ENCODE assay signal across 12 mouse cellular contexts in the genomic region with DNA sequence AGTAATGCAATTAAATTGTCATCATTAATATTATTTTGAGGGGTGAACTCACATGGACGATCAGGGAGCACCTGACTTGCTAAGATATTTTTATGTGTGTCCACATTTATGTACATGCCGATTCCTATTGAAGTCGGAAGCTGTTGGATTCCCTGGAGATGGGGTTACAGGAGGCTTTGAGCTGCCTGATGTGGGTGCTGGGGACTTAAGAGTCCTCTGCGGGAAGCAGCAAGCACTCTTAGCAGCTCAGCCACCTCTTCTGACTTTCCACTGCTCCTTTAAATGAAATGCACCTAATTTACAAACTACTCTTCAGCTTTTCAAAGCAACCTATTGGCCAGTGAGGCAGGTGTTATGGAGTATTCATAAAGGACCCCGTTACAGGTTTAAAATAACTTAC. TPM values are rescaled to one million over a fixed set of nuclear protein-coding genes. Genes with fewer than 3 reads are reported as not detected.
DNase-seq lines count a peak whose midpoint lies in the region; ATAC-seq lines count a peak whose summit lies in the region.
"Had no signal": no experiment of that assay in that cellular context is flagged by ENCODE, and none has a peak within 500 bp of the region (broad histone marks: within the 10 kb centered on the region; RNA-seq: fewer than 3 reads in every experiment).

No protein-coding gene starts in this region.

- no peak for ATAC-seq in erythroblast, adult 5-6 weeks (replicated peaks; ENCODE audit: low FRiP score, poor library complexity, severe bottlenecking)
- ATAC-seq in kidney, embryonic 15.5 days (replicated peaks; ENCODE audit: low FRiP score) = no peak
- ATAC-seq in midbrain, embryonic 11.5 days (ENCODE audit: low FRiP score) = no peak
- no peak for ATAC-seq in midbrain, embryonic 13.5 days
- no peak for ATAC-seq in stomach, embryonic 16.5 days (ENCODE audit: insufficient read depth, low FRiP score)

- H3K9me3 ChIP-seq in erythroblast, embryonic 14.5 days (ENCODE audit: control insufficient read depth, low read length) = no peaks in the 10 kb centered on the region
- H3K9me3 ChIP-seq in kidney, embryonic 15.5 days (replicated peaks) = no peaks in the 10 kb centered on the region
- H3K9me3 ChIP-seq in midbrain, embryonic 11.5 days (ENCODE audit: control insufficient read depth, low read length) = no peaks in the 10 kb centered on the region
- no peaks in the 10 kb centered on the region for H3K9me3 ChIP-seq in midbrain, embryonic 13.5 days
- H3K9me3 ChIP-seq in stomach, embryonic 16.5 days (replicated peaks; ENCODE audit: control insufficient read depth, low read length) = no peaks in the 10 kb centered on the region
- H3K9me3 ChIP-seq: hindbrain, embryonic 12.5 days had no signal

- DNase-seq in kidney, postnatal 36 days = no peak
- DNase-seq in midbrain, embryonic 11.5 days (ENCODE audit: low spot score, missing footprints) = peak; percentile 81
- DNase-seq in ovary, adult 18-20 months (ENCODE audit: low spot score) = no peak
- DNase-seq: cerebellum, adult 8-10 months had no signal

- H3K9ac ChIP-seq in kidney, embryonic 15.5 days = no peak overlapping the region
- no peak overlapping the region for H3K9ac ChIP-seq in midbrain, embryonic 11.5 days (ENCODE audit: low read length)
- H3K9ac ChIP-seq in midbrain, embryonic 13.5 days (replicated peaks) = no peak overlapping the region
- H3K9ac ChIP-seq in stomach, embryonic 16.5 days (ENCODE audit: low read length) = no peak overlapping the region; the same call in 1 of the 2 replicates
- H3K9ac ChIP-seq: hindbrain, embryonic 12.5 days had no signal

- peak overlapping the region; percentile 38 for H3K4me3 ChIP-seq in erythroblast, embryonic 14.5 days (replicated peaks)
- H3K4me3 ChIP-seq in kidney, embryonic 15.5 days (replicated peaks) = peak overlapping the region; percentile 32; the same call in 1 of the 2 replicates
- no peak overlapping the region for H3K4me3 ChIP-seq in midbrain, embryonic 11.5 days (ENCODE audit: low read depth, low read length)
- H3K4me3 ChIP-seq in midbrain, embryonic 13.5 days (replicated peaks) = no peak overlapping the region
- peak overlapping the region; percentile 39 for H3K4me3 ChIP-seq in stomach, embryonic 16.5 days (replicated peaks; ENCODE audit: low read length)
- H3K4me3 ChIP-seq: hindbrain, embryonic 12.5 days; myocyte had no signal

- H3K4me2 ChIP-seq in kidney, embryonic 15.5 days = peak overlapping the region; percentile 53
- no peak overlapping the region for H3K4me2 ChIP-seq in midbrain, embryonic 11.5 days
- H3K4me2 ChIP-seq in midbrain, embryonic 13.5 days (replicated peaks) = no peak overlapping the region
- H3K4me2 ChIP-seq in stomach, embryonic 16.5 days (ENCODE audit: low read depth, low read length) = peak overlapping the region; percentile 47

- H3K27me3 ChIP-seq in erythroblast, embryonic 14.5 days (ENCODE audit: control insufficient read depth) = no peaks in the 10 kb centered on the region
- no peaks in the 10 kb centered on the region for H3K27me3 ChIP-seq in kidney, embryonic 15.5 days
- no peaks in the 10 kb centered on the region for H3K27me3 ChIP-seq in midbrain, embryonic 11.5 days (ENCODE audit: control insufficient read depth, insufficient read depth, low read length)
- no peaks in the 10 kb centered on the region for H3K27me3 ChIP-seq in midbrain, embryonic 13.5 days
- H3K27me3 ChIP-seq in stomach, embryonic 16.5 days (ENCODE audit: control insufficient read depth, insufficient read depth, low read length) = no peaks in the 10 kb centered on the region
- H3K27me3 ChIP-seq: hindbrain, embryonic 12.5 days had no signal

- WGBS in kidney, embryonic 15.5 days = 51% methylated on average over 5 of the region's 5 CpGs
- 69% methylated on average over 5 of the region's 5 CpGs for WGBS in midbrain, embryonic 11.5 days
- WGBS in midbrain, embryonic 13.5 days = 72% methylated on average over 5 of the region's 5 CpGs
- 54% methylated on average over 5 of the region's 5 CpGs for WGBS in stomach, embryonic 16.5 days

- H3K27ac ChIP-seq in kidney, embryonic 15.5 days = no peak overlapping the region
- H3K27ac ChIP-seq in midbrain, embryonic 11.5 days (ENCODE audit: low read depth, low read length) = no peak overlapping the region
- no peak overlapping the region for H3K27ac ChIP-seq in midbrain, embryonic 13.5 days
- no peak overlapping the region for H3K27ac ChIP-seq in stomach, embryonic 16.5 days (ENCODE audit: low read length)
- H3K27ac ChIP-seq: hindbrain, embryonic 12.5 days had no signal

- H3K4me1 ChIP-seq in erythroblast, embryonic 14.5 days (ENCODE audit: control insufficient read depth) = 0 out of 2 replicates have a peak, but pooled peaks cover 2% of the 10 kb centered on the region
- peaks cover 11% of the 10 kb centered on the region for H3K4me1 ChIP-seq in kidney, embryonic 15.5 days
- no peaks in the 10 kb centered on the region for H3K4me1 ChIP-seq in midbrain, embryonic 11.5 days (ENCODE audit: control insufficient read depth, insufficient read depth, low read length)
- no peaks in the 10 kb centered on the region for H3K4me1 ChIP-seq in midbrain, embryonic 13.5 days (replicated peaks)
- H3K4me1 ChIP-seq in stomach, embryonic 16.5 days (ENCODE audit: control insufficient read depth, insufficient read depth, low read length) = no peaks in the 10 kb centered on the region

- no peaks in the 10 kb centered on the region for H3K36me3 ChIP-seq in erythroblast, embryonic 14.5 days (ENCODE audit: control insufficient read depth)
- 0 out of 2 replicates have a peak, but pooled peaks cover 2% of the 10 kb centered on the region for H3K36me3 ChIP-seq in kidney, embryonic 15.5 days
- no peaks in the 10 kb centered on the region for H3K36me3 ChIP-seq in midbrain, embryonic 11.5 days (ENCODE audit: control insufficient read depth, insufficient read depth, low read length)
- H3K36me3 ChIP-seq in midbrain, embryonic 13.5 days = no peaks in the 10 kb centered on the region
- H3K36me3 ChIP-seq in stomach, embryonic 16.5 days (ENCODE audit: control insufficient read depth, insufficient read depth, low read length) = no peaks in the 10 kb centered on the region
- H3K36me3 ChIP-seq: hindbrain, embryonic 12.5 days had no signal

RNA-seq across cellular contexts. Expression of a gene that starts 10.8 kb away (rescaled TPM):
- polyA plus RNA-seq in erythroblast, embryonic 14.5 days (2012) = not detected in 2 replicates
- total RNA-seq in erythroblast, adult 5-6 weeks (2015; ENCODE audit: low replicate concordance) = not detected in 2 replicates
- not detected in 2 replicates for total RNA-seq in erythroblast, adult 5-6 weeks (2017; ENCODE audit: low replicate concordance)
- not detected in 2 replicates for polyA plus RNA-seq in kidney, embryonic 15.5 days (2015; fragmentation: Nextera tagmentation; extraction: Ambion mirVana)
- polyA plus RNA-seq in midbrain, embryonic 11.5 days (2014; fragmentation: Nextera tagmentation; extraction: Ambion mirVana) = 0.26 and 0.54 TPM in 2 replicates
- not detected in 2 replicates for polyA plus RNA-seq in midbrain, embryonic 13.5 days (2015; fragmentation: Nextera tagmentation; extraction: Ambion mirVana)
- polyA plus RNA-seq in stomach, embryonic 16.5 days (2015; fragmentation: Nextera tagmentation; extraction: Ambion mirVana) = not detected in 2 replicates
- total RNA-seq: gastrocnemius, adult 8-10 months had no signal
- polyA plus RNA-seq: hindbrain, embryonic 12.5 days; myocyte had no signal

Comparison
In these comparisons a context has a peak if more than half of its experiments do, and no peak if none do; other contexts are left out.
1. H3K4me3 ChIP-seq: peak in erythroblast, embryonic 14.5 days (single experiment), kidney, embryonic 15.5 days (single experiment) and stomach, embryonic 16.5 days (single experiment); none in midbrain, embryonic 11.5 days (single experiment) and midbrain, embryonic 13.5 days (single experiment).
2. H3K4me2 ChIP-seq: peak in kidney, embryonic 15.5 days (single experiment) and stomach, embryonic 16.5 days (single experiment); none in midbrain, embryonic 11.5 days (single experiment) and midbrain, embryonic 13.5 days (single experiment).